10 mouse cellular contexts compared by ENCODE assay signal in genomic region chr9:122864848-122865247, GRCm38 (mm10). TPM values are rescaled to one million over a fixed set of nuclear protein-coding genes. Genes with fewer than 3 reads are reported as not detected.
DNase-seq lines count a peak whose midpoint lies in the region; ATAC-seq and TF ChIP-seq lines count a peak whose summit lies in the region.
"Had no signal": no experiment of that assay in that cellular context is flagged by ENCODE, and none has a peak within 500 bp of the region (broad histone marks: within the 10 kb centered on the region; RNA-seq: fewer than 3 reads in every experiment).

No protein-coding gene starts in this region.

- TF ChIP-seq POLR2A in bone marrow, adult 2 months (IDR thresholded peaks at IDR 0.05; ENCODE audit: borderline replicate concordance, control insufficient read depth, low read depth, low read length): no peak

- H3K4me1 ChIP-seq in kidney, embryonic 14.5 days (ENCODE audit: control insufficient read depth, insufficient read depth, low read length): peaks cover 7% of the 10 kb centered on the region
- H3K4me1 ChIP-seq in bone marrow, adult 2 months (ENCODE audit: control insufficient read depth, insufficient read depth, low read length): no peaks in the 10 kb centered on the region
- peaks cover 17% of the 10 kb centered on the region for H3K4me1 ChIP-seq in hindbrain, embryonic 13.5 days (replicated peaks)
- peaks cover 17% of the 10 kb centered on the region for H3K4me1 ChIP-seq in midbrain, embryonic 15.5 days

- no peaks in the 10 kb centered on the region for H3K27me3 ChIP-seq in kidney, embryonic 14.5 days (ENCODE audit: control insufficient read depth, insufficient read depth, low read length)
- H3K27me3 ChIP-seq in hindbrain, embryonic 13.5 days: 0 out of 2 replicates have a peak, but pooled peaks cover 2% of the 10 kb centered on the region
- H3K27me3 ChIP-seq in midbrain, embryonic 15.5 days (replicated peaks): no peaks in the 10 kb centered on the region

- ATAC-seq in kidney, embryonic 14.5 days (ENCODE audit: low FRiP score, low TSS enrichment): no peak
- no peak for ATAC-seq in hindbrain, embryonic 13.5 days (ENCODE audit: low FRiP score)
- ATAC-seq in midbrain, embryonic 15.5 days (replicated peaks): 0 out of 2 replicates have a peak, but pooled peaks have one; percentile 10

- no peak for TF ChIP-seq CTCF in bone marrow, adult 2 months (IDR thresholded peaks at IDR 0.05; ENCODE audit: control insufficient read depth, insufficient read depth, low read length)

- WGBS in kidney, embryonic 14.5 days: 68% methylated on average over 3 of the region's 3 CpGs
- 57% methylated on average over 3 of the region's 3 CpGs for WGBS in bone marrow, adult 2 months
- 68% methylated on average over 3 of the region's 3 CpGs for WGBS in hindbrain, embryonic 13.5 days
- 63% methylated on average over 3 of the region's 3 CpGs for WGBS in midbrain, embryonic 15.5 days

- H3K27ac ChIP-seq in kidney, embryonic 14.5 days (ENCODE audit: low read depth, low read length): no peak overlapping the region
- H3K27ac ChIP-seq in bone marrow, adult 2 months (ENCODE audit: control insufficient read depth, insufficient read depth, low read depth, low read length, poor library complexity): no peak overlapping the region
- no peak overlapping the region for H3K27ac ChIP-seq in hindbrain, embryonic 13.5 days
- no peak overlapping the region for H3K27ac ChIP-seq in midbrain, embryonic 15.5 days

- peak overlapping the region; percentile 85; the same call in 1 of the 2 replicates for H3K9ac ChIP-seq in kidney, embryonic 14.5 days (ENCODE audit: low read depth, low read length)
- peak overlapping the region; percentile 88 for H3K9ac ChIP-seq in hindbrain, embryonic 13.5 days
- H3K9ac ChIP-seq in midbrain, embryonic 15.5 days: peak overlapping the region; percentile 91; the same call in 1 of the 2 replicates

- peak overlapping the region; percentile 62 for H3K4me2 ChIP-seq in kidney, embryonic 14.5 days (replicated peaks; ENCODE audit: low read depth, low read length)
- H3K4me2 ChIP-seq in hindbrain, embryonic 13.5 days: peak overlapping the region; percentile 68
- H3K4me2 ChIP-seq in midbrain, embryonic 15.5 days: peak overlapping the region; percentile 72

- DNase-seq in kidney, postnatal 10 days: no peak
- DNase-seq in embryo, embryonic 9.5 days (ENCODE audit: extremely low spot score): no peak
- no peak for DNase-seq in right cerebral cortex, postnatal 25 days
- DNase-seq in urinary bladder, postnatal 36 days (ENCODE audit: low spot score in 2 of 2): no peak
- DNase-seq: layer of hippocampus, adult 9-11 months had no signal

- peaks cover 26% of the 10 kb centered on the region for H3K36me3 ChIP-seq in kidney, embryonic 14.5 days (ENCODE audit: control insufficient read depth, insufficient read depth, low read length)
- H3K36me3 ChIP-seq in hindbrain, embryonic 13.5 days: peaks cover 30% of the 10 kb centered on the region
- H3K36me3 ChIP-seq in midbrain, embryonic 15.5 days (replicated peaks): peaks cover 21% of the 10 kb centered on the region

- H3K9me3 ChIP-seq in kidney, embryonic 14.5 days (ENCODE audit: control insufficient read depth, low read length): peaks cover 24% of the 10 kb centered on the region
- H3K9me3 ChIP-seq in hindbrain, embryonic 13.5 days: peaks cover 20% of the 10 kb centered on the region; the same call in 1 of the 2 replicates
- H3K9me3 ChIP-seq in midbrain, embryonic 15.5 days: peaks cover 8% of the 10 kb centered on the region; the same call in 1 of the 2 replicates

- peak overlapping the region; percentile 89 for H3K4me3 ChIP-seq in kidney, embryonic 14.5 days (ENCODE audit: low read length)
- H3K4me3 ChIP-seq in bone marrow, adult 2 months (replicated peaks; ENCODE audit: control insufficient read depth, low read depth, low read length): peak overlapping the region; percentile 55
- peak overlapping the region; percentile 67 for H3K4me3 ChIP-seq in hindbrain, embryonic 13.5 days
- H3K4me3 ChIP-seq in midbrain, embryonic 15.5 days: peak overlapping the region; percentile 93

RNA-seq across cellular contexts. Expression of gene Zfp445, which starts 1.0 kb away (rescaled TPM):
- 28.2 and 66.0 TPM in 2 replicates for polyA plus RNA-seq in kidney, embryonic 14.5 days (2014; fragmentation: Nextera tagmentation; extraction: Ambion mirVana)
- 11.4 and 26.8 TPM in 2 replicates for polyA plus RNA-seq in bone marrow, adult 2 months (2011; ENCODE audit: insufficient read depth, insufficient read length, low replicate concordance, missing spikeins)
- 96.8 and 102 TPM in 2 replicates for polyA plus RNA-seq in hindbrain, embryonic 13.5 days (2015; fragmentation: Nextera tagmentation; extraction: Ambion mirVana)
- polyA plus RNA-seq in midbrain, embryonic 15.5 days (2015; fragmentation: Nextera tagmentation; extraction: Ambion mirVana): 110 and 130 TPM in 2 replicates

RNA-seq across cellular contexts. Expression of gene Zkscan7, which starts 20.6 kb away (rescaled TPM):
- 3.3 and 3.6 TPM in 2 replicates for polyA plus RNA-seq in kidney, embryonic 14.5 days (2014; fragmentation: Nextera tagmentation; extraction: Ambion mirVana)
- 0.40 and 1.5 TPM in 2 replicates for polyA plus RNA-seq in bone marrow, adult 2 months (2011; ENCODE audit: insufficient read depth, insufficient read length, low replicate concordance, missing spikeins)
- 3.9 and 4.5 TPM in 2 replicates for polyA plus RNA-seq in hindbrain, embryonic 13.5 days (2015; fragmentation: Nextera tagmentation; extraction: Ambion mirVana)
- polyA plus RNA-seq in midbrain, embryonic 15.5 days (2015; fragmentation: Nextera tagmentation; extraction: Ambion mirVana): 5.0 and 5.1 TPM in 2 replicates

RNA-seq across cellular contexts. Expression of gene Gm35549, which starts 21.0 kb away (rescaled TPM):
- 0.37 TPM in 2 replicates for polyA plus RNA-seq in kidney, embryonic 14.5 days (2014; fragmentation: Nextera tagmentation; extraction: Ambion mirVana)
- not detected in 2 replicates for polyA plus RNA-seq in bone marrow, adult 2 months (2011; ENCODE audit: insufficient read depth, insufficient read length, low replicate concordance, missing spikeins)
- polyA plus RNA-seq in hindbrain, embryonic 13.5 days (2015; fragmentation: Nextera tagmentation; extraction: Ambion mirVana): 0.51 and 0.56 TPM in 2 replicates
- polyA plus RNA-seq in midbrain, embryonic 15.5 days (2015; fragmentation: Nextera tagmentation; extraction: Ambion mirVana): 0.40 and 0.82 TPM in 2 replicates

RNA-seq across cellular contexts. Expression of gene Zfp105, which starts 58.0 kb away (rescaled TPM):
- 20.8 and 28.6 TPM in 2 replicates for polyA plus RNA-seq in kidney, embryonic 14.5 days (2014; fragmentation: Nextera tagmentation; extraction: Ambion mirVana)
- polyA plus RNA-seq in bone marrow, adult 2 months (2011; ENCODE audit: insufficient read depth, insufficient read length, low replicate concordance, missing spikeins): 1.8 TPM in 1 of 2 replicates, not detected in the other
- polyA plus RNA-seq in hindbrain, embryonic 13.5 days (2015; fragmentation: Nextera tagmentation; extraction: Ambion mirVana): 24.8 and 24.9 TPM in 2 replicates
- polyA plus RNA-seq in midbrain, embryonic 15.5 days (2015; fragmentation: Nextera tagmentation; extraction: Ambion mirVana): 21.2 and 22.1 TPM in 2 replicates
- polyA plus RNA-seq: activated CD4-positive, CD25-positive, alpha-beta regulatory T cell, adult 4 months had no signal

RNA-seq across cellular contexts. Expression of gene Tcaim, which starts 59.5 kb away (rescaled TPM):
- polyA plus RNA-seq in kidney, embryonic 14.5 days (2014; fragmentation: Nextera tagmentation; extraction: Ambion mirVana): 3.9 and 6.3 TPM in 2 replicates
- 1.5 and 2.6 TPM in 2 replicates for polyA plus RNA-seq in bone marrow, adult 2 months (2011; ENCODE audit: insufficient read depth, insufficient read length, low replicate concordance, missing spikeins)
- polyA plus RNA-seq in hindbrain, embryonic 13.5 days (2015; fragmentation: Nextera tagmentation; extraction: Ambion mirVana): 7.4 and 7.9 TPM in 2 replicates
- 9.1 and 9.3 TPM in 2 replicates for polyA plus RNA-seq in midbrain, embryonic 15.5 days (2015; fragmentation: Nextera tagmentation; extraction: Ambion mirVana)
